Mouse (Mus musculus) fibroblast of lung, adult 2 months (primary cell): ENCODE results near the gene Lrfn1.
"Not testable (repeated sequence)": the region's sequence is repeated elsewhere in the genome, so short reads cannot be mapped to it uniquely, and the experiment has no call there.

Source experiments
- DNase-seq: peaks from one replicate; pipeline ENCODE4 v3.0.0-alpha.2; 2011; ENCODE audit warnings: low read depth

Lrfn1 gene

DNA sequence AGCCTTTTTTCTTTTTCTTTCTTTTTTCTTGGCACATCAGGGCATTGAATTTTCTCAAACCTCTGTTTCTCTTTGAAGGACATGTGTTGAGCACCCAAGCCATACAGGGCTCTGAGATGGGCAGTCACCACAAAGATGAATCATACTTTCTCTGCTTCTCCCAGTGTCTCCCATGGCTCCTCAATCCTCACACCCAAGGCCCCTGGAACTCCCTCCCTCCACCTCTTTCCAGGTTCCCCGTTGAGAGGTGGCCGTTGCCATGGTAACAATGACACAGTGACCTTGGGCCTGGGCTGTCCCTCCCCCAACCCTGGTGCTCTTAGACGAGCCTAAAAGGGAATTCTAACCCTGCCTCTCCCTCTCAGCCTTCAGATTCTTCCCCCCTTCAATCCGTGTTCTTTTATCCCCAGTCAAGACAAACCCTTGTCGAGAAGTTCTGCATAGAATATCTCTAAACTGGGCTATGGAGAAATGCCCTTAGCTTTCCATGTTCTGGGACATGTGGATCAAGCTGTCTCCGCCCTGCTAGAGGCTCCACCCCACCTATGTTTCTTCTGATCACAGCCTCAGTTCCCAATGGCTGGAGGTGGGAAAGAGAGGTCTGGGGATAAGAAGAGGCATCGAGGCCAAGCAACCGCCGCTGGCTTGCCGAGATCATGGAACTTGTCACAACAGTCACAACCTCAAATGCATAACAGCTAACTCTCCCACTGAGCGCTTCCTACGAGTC is 4.5 kb upstream of the Lrfn1 start:
- DNase-seq, result no peak

GRCm38 (mm10) chr7:28447865-28448820 is 3.6 kb upstream of the Lrfn1 start:
- DNase-seq, result no peak

GRCm38 (mm10) chr7:28452361-28453005 is 703 bp downstream of the Lrfn1 start:
- no peak for DNase-seq

- no peak for DNase-seq
Observed at GRCm38 (mm10) chr7:28460361-28460760, 8.6 kb downstream of the Lrfn1 start.

- DNase-seq, result no peak
Observed at GRCm38 (mm10) chr7:28462769-28463168, 11.0 kb downstream of the Lrfn1 start.

GRCm38 (mm10) chr7:28464416-28465212 is 12.8 kb downstream of the Lrfn1 start:
- DNase-seq, result no peak

GRCm38 (mm10) chr7:28466721-28467212 is 15.0 kb downstream of the Lrfn1 start:
- no peak for DNase-seq

GRCm38 (mm10) chr7:28467213-28467751 is 15.5 kb downstream of the Lrfn1 start:
- DNase-seq, result no peak

DNA sequence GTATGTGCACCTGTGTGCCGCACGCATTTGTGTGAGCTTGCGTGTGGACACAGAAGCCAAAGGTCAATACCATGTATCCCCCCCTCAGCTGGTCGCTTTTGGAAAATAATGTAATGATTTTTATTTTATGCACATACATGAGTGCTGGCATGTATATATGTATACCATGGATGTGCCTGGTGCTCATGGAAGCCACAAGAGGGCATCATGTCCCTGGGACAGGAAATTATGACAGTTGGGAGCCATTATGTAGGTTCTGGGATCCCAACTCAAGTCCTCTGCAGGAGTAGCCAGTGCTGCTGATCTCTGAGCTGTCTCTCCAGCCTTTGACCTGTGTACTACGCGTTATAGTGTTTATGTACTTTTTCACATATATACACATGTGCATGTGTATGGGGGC is 24.4 kb downstream of the Lrfn1 start:
- no peak for DNase-seq

DNA sequence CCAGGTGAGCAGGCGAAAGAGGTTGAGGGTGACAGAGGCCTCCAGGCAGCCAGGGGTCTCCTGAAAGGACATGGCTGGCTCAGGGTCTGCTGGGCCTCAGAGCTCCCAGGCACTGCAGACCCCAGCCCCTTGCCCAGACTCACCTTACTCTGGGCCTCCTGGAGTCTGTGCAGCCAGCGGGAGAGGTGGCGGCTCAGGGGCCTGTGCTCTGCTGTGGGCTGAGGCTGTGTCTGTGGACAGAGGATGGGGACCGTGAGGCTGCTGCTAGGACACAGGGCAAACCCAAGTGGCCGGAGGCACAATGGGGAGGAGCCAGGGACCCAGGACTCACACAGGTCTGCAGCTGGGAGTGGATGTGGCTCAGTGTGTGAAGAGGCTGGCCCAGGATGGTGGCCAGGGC is 25.6 kb downstream of the Lrfn1 start:
- no peak for DNase-seq

- DNase-seq, result no peak
Observed at GRCm38 (mm10) chr7:28478854-28479253, 27.1 kb downstream of the Lrfn1 start.

DNA sequence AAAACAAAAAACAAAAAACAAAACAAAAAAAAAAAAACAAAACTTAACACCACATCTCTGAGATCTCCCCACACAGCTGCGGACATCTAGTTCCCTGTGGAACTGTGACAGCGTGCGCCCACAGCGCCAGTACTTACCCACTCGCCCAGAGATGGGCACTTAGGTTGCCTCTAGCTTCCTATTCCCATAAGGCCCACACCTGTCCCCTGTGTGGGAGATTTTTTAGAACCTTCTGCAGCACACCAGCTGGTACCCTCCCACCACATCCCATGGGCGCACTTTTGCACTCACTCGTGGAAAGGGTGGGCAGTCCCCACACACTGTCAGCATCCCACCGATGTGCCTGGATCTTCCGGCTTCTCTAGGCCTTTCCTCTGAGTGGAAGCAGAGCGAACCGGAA is 31.1 kb downstream of the Lrfn1 start:
- no peak for DNase-seq

DNA sequence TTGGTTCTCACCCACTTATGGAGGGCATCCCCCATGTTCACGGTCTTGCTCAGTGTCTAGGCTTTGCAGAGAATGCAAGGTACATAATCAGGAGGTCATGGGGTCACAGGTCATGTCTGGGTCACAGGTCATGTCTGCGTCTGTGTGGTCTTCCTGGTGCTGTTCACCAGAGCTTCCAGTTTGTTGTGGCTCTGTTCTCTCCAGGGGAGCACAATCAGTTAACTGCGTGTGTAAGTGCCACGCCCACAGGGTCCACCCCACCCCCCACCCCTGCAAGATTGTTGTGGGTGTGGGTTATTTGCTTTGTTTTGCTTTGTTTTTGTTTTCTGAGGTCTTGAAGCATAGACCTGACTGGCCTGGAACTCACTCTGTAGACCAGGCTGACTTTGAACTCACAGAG is 32.4 kb downstream of the Lrfn1 start:
- DNase-seq, result no peak

- peak; percentile 8 for DNase-seq
Observed at GRCm38 (mm10) chr7:28488030-28488491, 36.3 kb downstream of the Lrfn1 start.

DNA sequence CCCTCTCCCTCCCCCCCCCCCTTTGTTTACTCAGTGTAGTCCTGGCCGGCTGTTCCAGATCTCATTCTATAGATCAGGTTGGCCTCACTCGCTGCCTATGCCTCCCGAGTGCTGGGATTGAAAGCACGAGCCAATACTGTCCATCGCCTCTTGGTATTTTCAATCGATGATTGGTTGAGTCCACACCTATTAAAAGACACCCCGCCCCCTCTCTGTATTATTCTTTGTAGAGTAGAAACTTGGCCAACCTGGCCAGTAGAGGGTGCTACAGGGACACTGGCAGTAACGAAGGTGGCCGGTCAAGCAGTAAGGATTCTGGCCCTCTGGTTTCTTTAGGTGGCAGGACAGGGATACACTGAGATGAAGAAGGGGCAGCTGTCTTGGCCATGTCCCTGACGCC is 38.6 kb downstream of the Lrfn1 start:
- no peak for DNase-seq

GRCm38 (mm10) chr7:28490903-28491302 is 39.1 kb downstream of the Lrfn1 start:
- no peak for DNase-seq

- no peak for DNase-seq
Observed at GRCm38 (mm10) chr7:28492310-28492709, 40.5 kb downstream of the Lrfn1 start.

GRCm38 (mm10) chr7:28495426-28495825 is 43.6 kb downstream of the Lrfn1 start:
- DNase-seq, result no peak

- no peak for DNase-seq
Observed at GRCm38 (mm10) chr7:28505585-28505984, 53.8 kb downstream of the Lrfn1 start.

GRCm38 (mm10) chr7:28509121-28509520 is 57.3 kb downstream of the Lrfn1 start:
- DNase-seq, result not testable (repeated sequence)

DNA sequence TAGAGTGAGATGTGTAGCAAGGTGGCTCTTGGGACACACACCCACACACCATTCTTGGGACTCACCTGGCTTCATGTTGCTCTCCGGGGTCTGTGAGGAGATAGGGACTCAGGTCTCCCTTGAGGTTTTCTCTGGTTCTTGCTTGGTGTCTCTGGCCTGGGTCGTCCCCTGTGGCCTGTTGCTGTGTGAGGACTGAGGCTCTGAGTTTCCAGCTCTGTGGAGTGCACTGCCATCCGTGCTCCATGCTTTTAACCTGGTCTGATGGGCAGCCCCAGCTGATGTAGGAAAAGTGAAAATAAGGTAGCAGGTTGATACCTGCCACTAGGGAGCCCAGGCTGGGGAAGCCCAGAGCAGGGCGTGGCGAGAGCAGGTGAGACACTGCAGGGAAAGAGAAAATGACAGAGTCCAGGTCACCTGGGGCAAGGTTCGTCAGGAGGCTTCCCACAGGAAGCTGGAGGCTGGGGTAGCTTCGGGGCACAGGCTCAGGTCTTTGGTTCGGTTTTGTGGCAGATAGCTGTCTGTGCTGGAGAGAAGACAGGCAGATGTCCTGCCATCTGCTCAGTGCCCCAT is 58.7 kb downstream of the Lrfn1 start, which contains the start of gene Ifnl2:
Ifnl2 (minus strand) TSS at position 51 of the 570 bp plus-strand sequence.
- DNase-seq, result not testable (repeated sequence)
